Mouse (Mus musculus): Measurements from ENCODE around the gene Klk6.

- TF ChIP-seq CTCF (IDR thresholded peaks at IDR 0.05; ENCODE audit: low read depth) (no peak; the same call in 1 of the 2 replicates), EP300 (optimal IDR thresholded peaks at IDR 0.05) (no peak)
These were observed 42.8 kb upstream of the Klk6 start for GRCm38 (mm10) chr7:43781541-43781940.

Data from stomach, postnatal 0 days (tissue).